Mouse (Mus musculus) intestine, postnatal 0 days (tissue): ENCODE data around the gene Gm10135. TPM values are rescaled to one million over a fixed set of nuclear protein-coding genes. Genes with fewer than 3 reads are reported as not detected.

Experiments
- ATAC-seq: fragments of 200-750 bp; cut with Nextera tagmentation; 2 replicates; pipeline ENCODE4 v1.8.0; 2017; ENCODE audit warnings: mild to moderate bottlenecking, moderate TSS enrichment, moderate library complexity
- H3K27ac ChIP-seq: fragments of 300-500 bp; sonication (generic); 2 replicates; pipeline ENCODE4 v1.5.1; 2014; ENCODE audit warnings: mild to moderate bottlenecking, low read depth, low read length, moderate library complexity
- H3K27me3 ChIP-seq: fragments of 300-500 bp; sonication (generic); replicated peaks from 2 replicates; pipeline ENCODE4 v1.6.1; 2014; ENCODE audit warnings: low read length, mixed read lengths; ENCODE audit not compliant: control insufficient read depth, insufficient read depth
- H3K36me3 ChIP-seq: fragments of 300-500 bp; sonication (generic); 2 replicates; pipeline ENCODE4 v1.6.1; 2014; ENCODE audit warnings: mild to moderate bottlenecking, moderate library complexity; ENCODE audit not compliant: control insufficient read depth, insufficient read depth
- H3K4me1 ChIP-seq: fragments of 300-500 bp; sonication (generic); replicated peaks from 2 replicates; pipeline ENCODE4 v1.6.1; 2014; ENCODE audit warnings: antibody characterized with exemption, low read length, mixed read lengths; ENCODE audit not compliant: control insufficient read depth, insufficient read depth
- H3K4me2 ChIP-seq: fragments of 300-500 bp; sonication (generic); replicated peaks from 2 replicates; pipeline ENCODE4 v1.6.1; 2014; ENCODE audit warnings: low read depth, mild to moderate bottlenecking, moderate library complexity
- H3K4me3 ChIP-seq: fragments of 300-500 bp; sonication (generic); 2 replicates; pipeline ENCODE4 v1.5.1; 2014; ENCODE audit warnings: low read depth, low read length
- H3K9ac ChIP-seq: fragments of 300-500 bp; sonication (generic); 2 replicates; pipeline ENCODE4 v1.6.1; 2014; ENCODE audit warnings: mild to moderate bottlenecking, low read depth, low read length
- H3K9me3 ChIP-seq: fragments of 300-500 bp; sonication (generic); 2 replicates; pipeline ENCODE4 v1.6.1; 2016; ENCODE audit warnings: mixed run types; ENCODE audit not compliant: control insufficient read depth
- CTCF ChIP-seq: sonication (generic); IDR thresholded peaks from 2 replicates; pipeline ENCODE4 v1.5.1; 2016; ENCODE audit warnings: low read depth, mild to moderate bottlenecking, control low read depth, antibody characterized with exemption, moderate library complexity
- WGBS: fragments of 180-500 bp; shearing (Covaris S2); extraction: QIAGEN DNeasy Blood & Tissue Kit; methylation state at CpG from one replicate; pipeline ENCODE4 v1.1.7; 2014; 5-methylcytosine and 5-hydroxymethylcytosine counted together
- polyA plus RNA-seq: library from polyadenylated mRNA; unstranded; fragments of >200 nt; fragmentation: Nextera tagmentation; extraction: Ambion mirVana; gene quantifications from 2 replicates; pipeline ENCODE4 v1.2.1, GENCODE M21; 2015

Gm10135 gene
- polyA plus RNA-seq, 1 experiment from 2014 or later, result not detected

DNA sequence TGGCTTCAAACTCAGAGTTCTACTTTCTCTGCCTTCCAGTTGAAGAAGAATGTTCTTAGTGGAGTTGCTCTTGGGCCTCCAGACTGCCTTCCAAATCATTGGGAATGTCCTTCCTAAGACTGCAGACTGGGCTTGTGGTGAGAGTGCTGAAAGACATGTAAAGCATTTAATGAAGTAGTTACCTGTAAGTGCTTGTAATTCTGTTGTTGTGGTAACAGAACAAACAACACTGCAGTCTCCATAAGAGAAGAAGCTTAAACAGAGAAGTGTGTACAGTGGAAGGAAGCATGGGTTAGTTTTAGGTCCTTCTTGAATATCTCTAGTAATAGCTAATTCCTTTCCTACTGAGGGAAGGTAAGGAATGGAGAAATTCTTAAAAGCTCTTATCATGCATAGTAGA, 47.4 kb downstream of the Gm10135 start:
- Histone ChIP-seq H3K4me2 (no peak overlapping the region), H3K27me3 (no peaks in the 10 kb centered on the region), H3K27ac (no peak overlapping the region), H3K4me3 (no peak overlapping the region), H3K4me1 (no peaks in the 10 kb centered on the region; the same call in none of the 2 replicates), H3K9ac (no peak overlapping the region), H3K36me3 (no peaks in the 10 kb centered on the region), H3K9me3 (no peaks in the 10 kb centered on the region)
- no peak for ATAC-seq
- no peak for TF ChIP-seq CTCF

DNA sequence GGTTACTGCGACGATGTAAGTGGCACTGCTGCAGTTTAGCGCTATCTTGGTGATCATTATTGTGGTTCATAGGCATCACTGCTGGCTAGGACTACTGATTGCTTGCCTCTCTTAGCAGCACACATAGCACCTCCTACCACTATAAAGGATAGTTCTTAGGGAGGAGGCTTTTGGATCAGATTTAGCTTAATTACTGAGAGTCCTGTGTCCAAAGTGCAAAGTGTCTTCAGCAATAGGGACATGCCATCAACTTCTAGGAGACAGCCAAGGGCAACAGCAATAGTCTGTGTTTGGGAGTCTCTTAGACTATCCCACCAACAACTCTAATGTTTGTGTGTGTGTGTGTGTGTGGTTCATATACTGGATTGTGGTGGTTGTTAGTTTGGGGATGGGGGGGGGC, 51.7 kb downstream of the Gm10135 start:
- no peaks in the 10 kb centered on the region for H3K27me3 ChIP-seq
- 0 out of 2 replicates have a peak, but pooled peaks have one; percentile 13 for ATAC-seq
- no peak overlapping the region for H3K4me2 ChIP-seq
- no peak overlapping the region for H3K9ac ChIP-seq
- 68% methylated on average over 3 of the region's 3 CpGs for WGBS
- no peaks in the 10 kb centered on the region for H3K36me3 ChIP-seq
- H3K27ac ChIP-seq, result no peak overlapping the region
- H3K4me3 ChIP-seq, result no peak overlapping the region
- no peaks in the 10 kb centered on the region; the same call in none of the 2 replicates for H3K4me1 ChIP-seq
- no peak for TF ChIP-seq CTCF
- H3K9me3 ChIP-seq, result no peaks in the 10 kb centered on the region

DNA sequence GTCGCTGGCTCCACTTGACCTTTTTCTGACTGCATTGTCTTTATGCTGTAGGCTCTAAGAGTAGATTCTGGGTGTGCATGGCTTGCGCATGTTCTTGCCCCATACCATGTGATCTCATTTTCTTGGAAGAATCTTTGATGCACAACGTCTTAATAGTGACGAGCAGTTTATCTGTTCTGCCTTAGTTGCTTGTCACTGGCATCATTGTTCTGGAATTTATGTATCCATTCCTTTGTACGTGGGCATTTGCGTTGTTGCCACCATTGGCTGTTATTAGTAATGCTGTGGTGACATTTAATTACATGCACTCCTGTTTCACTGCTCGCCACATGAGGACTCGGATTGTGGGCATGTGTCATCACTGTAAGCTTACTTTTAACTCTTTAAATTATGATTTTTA, 53.3 kb downstream of the Gm10135 start:
- Histone ChIP-seq H3K9me3 (no peaks in the 10 kb centered on the region), H3K36me3 (no peaks in the 10 kb centered on the region), H3K4me2 (no peak overlapping the region), H3K27ac (no peak overlapping the region), H3K4me1 (peaks cover 6% of the 10 kb centered on the region), H3K27me3 (no peaks in the 10 kb centered on the region), H3K9ac (no peak overlapping the region), H3K4me3 (no peak overlapping the region)
- TF ChIP-seq CTCF, result no peak
- no peak for ATAC-seq
- 89% methylated on average over 8 of the region's 8 CpGs for WGBS

GRCm38 (mm10) chr5:72920416-72920815, 54.1 kb downstream of the Gm10135 start:
- ATAC-seq, result no peak
- Histone ChIP-seq H3K27ac (no peak overlapping the region), H3K36me3 (no peaks in the 10 kb centered on the region), H3K4me1 (peaks cover 9% of the 10 kb centered on the region), H3K4me3 (no peak overlapping the region), H3K9me3 (no peaks in the 10 kb centered on the region), H3K4me2 (no peak overlapping the region), H3K27me3 (no peaks in the 10 kb centered on the region), H3K9ac (no peak overlapping the region)
- WGBS, result 90% methylated on average over 4 of the region's 4 CpGs
- TF ChIP-seq CTCF, result no peak

GRCm38 (mm10) chr5:72916851-72917250, 57.7 kb downstream of the Gm10135 start:
- Histone ChIP-seq H3K36me3 (no peaks in the 10 kb centered on the region), H3K27me3 (no peaks in the 10 kb centered on the region), H3K9ac (no peak overlapping the region), H3K4me1 (peaks cover 9% of the 10 kb centered on the region; the same call in 1 of the 2 replicates), H3K4me3 (no peak overlapping the region), H3K4me2 (peak overlapping the region; percentile 94; the same call in 1 of the 2 replicates), H3K9me3 (no peaks in the 10 kb centered on the region), H3K27ac (no peak overlapping the region)
- no peak for ATAC-seq
- TF ChIP-seq CTCF, result no peak
- 15% methylated on average over 1 of the region's 1 CpGs for WGBS

GRCm38 (mm10) chr5:72916048-72916447, 58.5 kb downstream of the Gm10135 start:
- Histone ChIP-seq H3K9ac (no peak overlapping the region), H3K4me2 (peak overlapping the region; percentile 94), H3K36me3 (no peaks in the 10 kb centered on the region), H3K4me1 (peaks cover 9% of the 10 kb centered on the region; the same call in 1 of the 2 replicates), H3K9me3 (no peaks in the 10 kb centered on the region), H3K27ac (no peak overlapping the region), H3K27me3 (no peaks in the 10 kb centered on the region), H3K4me3 (peak overlapping the region; percentile 98)
- TF ChIP-seq CTCF, result no peak
- ATAC-seq, result no peak
- 19% methylated on average over 4 of the region's 4 CpGs for WGBS

Other genes with a start within 250 kb of the Gm10135 start
- gene Txk, start 221.9 kb downstream of the Gm10135 start, polyA plus RNA-seq, result 0.39 and 0.44 TPM in 2 replicates
- 12.4 and 14.7 TPM in 2 replicates for gene Tec, start 106.2 kb downstream of the Gm10135 start, polyA plus RNA-seq
- gene Slain2, start 60.4 kb downstream of the Gm10135 start, polyA plus RNA-seq, result 9.6 and 10.1 TPM in 2 replicates
- 5.1 and 6.3 TPM in 2 replicates for gene Slc10a4, start 32.2 kb upstream of the Gm10135 start, polyA plus RNA-seq